Mouse (Mus musculus): ENCODE results near the gene Ildr1. TPM values are rescaled to one million over a fixed set of nuclear protein-coding genes. Genes with fewer than 3 reads are reported as not detected.

Ildr1 gene
- polyA plus RNA-seq, 1 experiment: 0.42 TPM

GRCm38 (mm10) chr16:36694798-36695290, 1.1 kb downstream of the Ildr1 start:
- no peak for TF ChIP-seq CTCF (IDR thresholded peaks at IDR 0.05; ENCODE audit: extremely low read depth, insufficient read depth, low read length)
- TF ChIP-seq POLR2A (IDR thresholded peaks at IDR 0.05; ENCODE audit: extremely low read depth, insufficient read depth, low read length): no peak
- H3K4me3 ChIP-seq (ENCODE audit: insufficient read depth, low read length): no peak overlapping the region
- no peak overlapping the region for H3K27ac ChIP-seq (ENCODE audit: insufficient read depth, low read length)
- no peaks in the 10 kb centered on the region for H3K4me1 ChIP-seq (ENCODE audit: control insufficient read depth, insufficient read depth, low read length)

- Histone ChIP-seq H3K4me3 (ENCODE audit: insufficient read depth, low read length) (no peak overlapping the region), H3K27ac (ENCODE audit: insufficient read depth, low read length) (no peak overlapping the region), H3K4me1 (ENCODE audit: control insufficient read depth, insufficient read depth, low read length) (no peaks in the 10 kb centered on the region)
- TF ChIP-seq CTCF (IDR thresholded peaks at IDR 0.05; ENCODE audit: extremely low read depth, insufficient read depth, low read length) (no peak), POLR2A (IDR thresholded peaks at IDR 0.05; ENCODE audit: extremely low read depth, insufficient read depth, low read length) (no peak)
These were observed 3.6 kb downstream of the Ildr1 start for GRCm38 (mm10) chr16:36697331-36697730.

- Histone ChIP-seq H3K27ac (ENCODE audit: insufficient read depth, low read length) (no peak overlapping the region), H3K4me3 (ENCODE audit: insufficient read depth, low read length) (no peak overlapping the region), H3K4me1 (ENCODE audit: control insufficient read depth, insufficient read depth, low read length) (no peaks in the 10 kb centered on the region)
- TF ChIP-seq POLR2A (IDR thresholded peaks at IDR 0.05; ENCODE audit: extremely low read depth, insufficient read depth, low read length) (no peak), CTCF (IDR thresholded peaks at IDR 0.05; ENCODE audit: extremely low read depth, insufficient read depth, low read length) (no peak)
These were observed 6.7 kb downstream of the Ildr1 start for GRCm38 (mm10) chr16:36700484-36700883.

GRCm38 (mm10) chr16:36707702-36708423, 14.1 kb downstream of the Ildr1 start:
- Histone ChIP-seq H3K4me3 (ENCODE audit: insufficient read depth, low read length) (no peak overlapping the region), H3K27ac (ENCODE audit: insufficient read depth, low read length) (no peak overlapping the region), H3K4me1 (ENCODE audit: control insufficient read depth, insufficient read depth, low read length) (no peaks in the 10 kb centered on the region)
- TF ChIP-seq POLR2A (IDR thresholded peaks at IDR 0.05; ENCODE audit: extremely low read depth, insufficient read depth, low read length) (no peak), CTCF (IDR thresholded peaks at IDR 0.05; ENCODE audit: extremely low read depth, insufficient read depth, low read length) (no peak)

GRCm38 (mm10) chr16:36708751-36709150, 15.0 kb downstream of the Ildr1 start:
- Histone ChIP-seq H3K4me1 (ENCODE audit: control insufficient read depth, insufficient read depth, low read length) (no peaks in the 10 kb centered on the region), H3K27ac (ENCODE audit: insufficient read depth, low read length) (no peak overlapping the region), H3K4me3 (ENCODE audit: insufficient read depth, low read length) (no peak overlapping the region)
- no peak for TF ChIP-seq POLR2A (IDR thresholded peaks at IDR 0.05; ENCODE audit: extremely low read depth, insufficient read depth, low read length)
- TF ChIP-seq CTCF (IDR thresholded peaks at IDR 0.05; ENCODE audit: extremely low read depth, insufficient read depth, low read length): no peak

GRCm38 (mm10) chr16:36709405-36709804, 15.6 kb downstream of the Ildr1 start:
- no peak overlapping the region for H3K4me3 ChIP-seq (ENCODE audit: insufficient read depth, low read length)
- H3K27ac ChIP-seq (ENCODE audit: insufficient read depth, low read length): no peak overlapping the region; the same call in 1 of the 2 replicates
- TF ChIP-seq POLR2A (IDR thresholded peaks at IDR 0.05; ENCODE audit: extremely low read depth, insufficient read depth, low read length): no peak
- TF ChIP-seq CTCF (IDR thresholded peaks at IDR 0.05; ENCODE audit: extremely low read depth, insufficient read depth, low read length): no peak
- H3K4me1 ChIP-seq (ENCODE audit: control insufficient read depth, insufficient read depth, low read length): no peaks in the 10 kb centered on the region

GRCm38 (mm10) chr16:36710794-36711193, 17.0 kb downstream of the Ildr1 start:
- H3K4me1 ChIP-seq (ENCODE audit: control insufficient read depth, insufficient read depth, low read length): no peaks in the 10 kb centered on the region
- H3K4me3 ChIP-seq (ENCODE audit: insufficient read depth, low read length): no peak overlapping the region
- TF ChIP-seq CTCF (IDR thresholded peaks at IDR 0.05; ENCODE audit: extremely low read depth, insufficient read depth, low read length): no peak
- no peak for TF ChIP-seq POLR2A (IDR thresholded peaks at IDR 0.05; ENCODE audit: extremely low read depth, insufficient read depth, low read length)
- H3K27ac ChIP-seq (ENCODE audit: insufficient read depth, low read length): no peak overlapping the region

GRCm38 (mm10) chr16:36711760-36712159, 18.0 kb downstream of the Ildr1 start:
- Histone ChIP-seq H3K4me1 (ENCODE audit: control insufficient read depth, insufficient read depth, low read length) (no peaks in the 10 kb centered on the region), H3K4me3 (ENCODE audit: insufficient read depth, low read length) (no peak overlapping the region), H3K27ac (ENCODE audit: insufficient read depth, low read length) (no peak overlapping the region)
- TF ChIP-seq POLR2A (IDR thresholded peaks at IDR 0.05; ENCODE audit: extremely low read depth, insufficient read depth, low read length) (no peak), CTCF (IDR thresholded peaks at IDR 0.05; ENCODE audit: extremely low read depth, insufficient read depth, low read length) (no peak)

- TF ChIP-seq POLR2A (IDR thresholded peaks at IDR 0.05; ENCODE audit: extremely low read depth, insufficient read depth, low read length) (no peak), CTCF (IDR thresholded peaks at IDR 0.05; ENCODE audit: extremely low read depth, insufficient read depth, low read length) (no peak)
- H3K27ac ChIP-seq (ENCODE audit: insufficient read depth, low read length): no peak overlapping the region
- H3K4me3 ChIP-seq (ENCODE audit: insufficient read depth, low read length): no peak overlapping the region
- H3K4me1 ChIP-seq (ENCODE audit: control insufficient read depth, insufficient read depth, low read length): no peaks in the 10 kb centered on the region
These were observed 23.7 kb downstream of the Ildr1 start for GRCm38 (mm10) chr16:36717481-36717880.

GRCm38 (mm10) chr16:36718637-36719036, 24.9 kb downstream of the Ildr1 start:
- TF ChIP-seq POLR2A (IDR thresholded peaks at IDR 0.05; ENCODE audit: extremely low read depth, insufficient read depth, low read length): no peak
- H3K4me1 ChIP-seq (ENCODE audit: control insufficient read depth, insufficient read depth, low read length): no peaks in the 10 kb centered on the region
- H3K27ac ChIP-seq (ENCODE audit: insufficient read depth, low read length): no peak overlapping the region
- H3K4me3 ChIP-seq (ENCODE audit: insufficient read depth, low read length): no peak overlapping the region

Measured in cortical plate, adult 2 months (tissue).